7 mouse cellular contexts compared by ENCODE assay signal in genomic region chr17:24719494-24720222, GRCm38 (mm10). TPM values are rescaled to one million over a fixed set of nuclear protein-coding genes. Genes with fewer than 3 reads are reported as not detected.
A peak's percentile ranks its signal among the peaks of the same experiment; 100 is the strongest.
DNase-seq lines count a peak whose midpoint lies in the region; ATAC-seq lines count a peak whose summit lies in the region.

No protein-coding gene starts in this region.

- no peaks in the 10 kb centered on the region for H3K9me3 ChIP-seq in intestine, embryonic 15.5 days
- H3K9me3 ChIP-seq in midbrain, embryonic 10.5 days (replicated peaks): no peaks in the 10 kb centered on the region

- H3K27me3 ChIP-seq in intestine, embryonic 15.5 days (replicated peaks): no peaks in the 10 kb centered on the region
- H3K27me3 ChIP-seq in midbrain, embryonic 10.5 days (ENCODE audit: low read depth, poor library complexity, severe bottlenecking): no peaks in the 10 kb centered on the region

- peak overlapping the region; percentile 71 for H3K4me2 ChIP-seq in intestine, embryonic 15.5 days (replicated peaks)

- peak overlapping the region; percentile 72 for H3K4me3 ChIP-seq in intestine, embryonic 15.5 days (replicated peaks)
- peak overlapping the region; percentile 77 for H3K4me3 ChIP-seq in midbrain, embryonic 10.5 days

- H3K27ac ChIP-seq in intestine, embryonic 15.5 days: peak overlapping the region; percentile 83
- peak overlapping the region; percentile 94 for H3K27ac ChIP-seq in midbrain, embryonic 10.5 days (replicated peaks)

- ATAC-seq in intestine, embryonic 15.5 days: peak; percentile 97

- H3K9ac ChIP-seq in intestine, embryonic 15.5 days: peak overlapping the region; percentile 92

- peaks cover 23% of the 10 kb centered on the region for H3K4me1 ChIP-seq in intestine, embryonic 15.5 days (replicated peaks)
- peaks cover 55% of the 10 kb centered on the region for H3K4me1 ChIP-seq in midbrain, embryonic 10.5 days

- intact Hi-C loops in left cerebral cortex, postnatal 25 days (cut with DNase I): no loop called here

- peak; percentile 95 to 96 for DNase-seq in adrenal gland, adult 18-20 months (ENCODE audit: low spot score in 2 of 2)
- DNase-seq in embryo, embryonic 11 days: peak; percentile 100
- peak; percentile 98 for DNase-seq in gastrocnemius, postnatal 25 days
- peak; percentile 99 for DNase-seq in left cerebral cortex, postnatal 25 days (ENCODE audit: low spot score in 2 of 2)
- DNase-seq in midbrain, embryonic 10.5 days (ENCODE audit: low spot score): peak; percentile 99
- peak; percentile 97 for DNase-seq in right cerebral cortex, postnatal 4 days

- H3K36me3 ChIP-seq in intestine, embryonic 15.5 days: peaks cover 26% of the 10 kb centered on the region
- H3K36me3 ChIP-seq in midbrain, embryonic 10.5 days: peaks cover 52% of the 10 kb centered on the region

- WGBS in intestine, embryonic 15.5 days: under 1% methylated on average over 61 of the region's 61 CpGs
- under 1% methylated on average over 61 of the region's 61 CpGs for WGBS in midbrain, embryonic 10.5 days

RNA-seq across cellular contexts. Expression of gene Rps2, which starts 1.7 kb away (rescaled TPM):
- total RNA-seq in adrenal gland, adult 18-20 months (2021): 100 to 1,000 TPM; 653 to 681 TPM
- 100 to 1,000 TPM; 564 to 585 TPM for total RNA-seq in gastrocnemius, postnatal 25 days (2021)
- 1,514 and 1,667 TPM in 2 replicates for polyA plus RNA-seq in intestine, embryonic 15.5 days (2015; fragmentation: Nextera tagmentation; extraction: Ambion mirVana)
- 100 to 1,000 TPM; 300 to 313 TPM for total RNA-seq in left cerebral cortex, postnatal 25 days (2021)
- polyA plus RNA-seq in midbrain, embryonic 10.5 days (2016; fragmentation: Nextera tagmentation; extraction: Ambion mirVana): 1,457 and 1,841 TPM in 2 replicates

RNA-seq across cellular contexts. Expression of gene Rnf151, which starts 1.8 kb away (rescaled TPM):
- total RNA-seq in adrenal gland, adult 18-20 months (2021): not detected
- not detected for total RNA-seq in gastrocnemius, postnatal 25 days (2021)
- polyA plus RNA-seq in intestine, embryonic 15.5 days (2015; fragmentation: Nextera tagmentation; extraction: Ambion mirVana): 0.11 and 0.19 TPM in 2 replicates
- not detected for total RNA-seq in left cerebral cortex, postnatal 25 days (2021)
- polyA plus RNA-seq in midbrain, embryonic 10.5 days (2016; fragmentation: Nextera tagmentation; extraction: Ambion mirVana): 0.26 and 0.51 TPM in 2 replicates

RNA-seq across cellular contexts. Expression of gene Ndufb10, which starts 4.6 kb away (rescaled TPM):
- total RNA-seq in adrenal gland, adult 18-20 months (2021): 100 to 1,000 TPM; 239 to 321 TPM
- total RNA-seq in gastrocnemius, postnatal 25 days (2021): 100 to 1,000 TPM; 493 to 532 TPM
- 303 and 319 TPM in 2 replicates for polyA plus RNA-seq in intestine, embryonic 15.5 days (2015; fragmentation: Nextera tagmentation; extraction: Ambion mirVana)
- total RNA-seq in left cerebral cortex, postnatal 25 days (2021): 100 to 1,000 TPM; 196 to 198 TPM
- 206 and 214 TPM in 2 replicates for polyA plus RNA-seq in midbrain, embryonic 10.5 days (2016; fragmentation: Nextera tagmentation; extraction: Ambion mirVana)

RNA-seq across cellular contexts. Expression of gene Rpl3l, which starts 8.0 kb away (rescaled TPM):
- 1 to 10 TPM in 1 of 2 experiments, not detected in 1; 1.2 TPM for total RNA-seq in adrenal gland, adult 18-20 months (2021)
- 100 to 1,000 TPM; 723 to 775 TPM for total RNA-seq in gastrocnemius, postnatal 25 days (2021)
- polyA plus RNA-seq in intestine, embryonic 15.5 days (2015; fragmentation: Nextera tagmentation; extraction: Ambion mirVana): not detected in 2 replicates
- under 1 TPM in 1 of 2 experiments, not detected in 1; 0.34 TPM for total RNA-seq in left cerebral cortex, postnatal 25 days (2021)
- polyA plus RNA-seq in midbrain, embryonic 10.5 days (2016; fragmentation: Nextera tagmentation; extraction: Ambion mirVana): not detected in 2 replicates

RNA-seq across cellular contexts. Expression of gene Tbl3, which starts 12.2 kb away (rescaled TPM):
- 10 to 100 TPM; 30.2 to 32.4 TPM for total RNA-seq in adrenal gland, adult 18-20 months (2021)
- 10 to 100 TPM; 14.7 to 15.6 TPM for total RNA-seq in gastrocnemius, postnatal 25 days (2021)
- 67.3 and 67.5 TPM in 2 replicates for polyA plus RNA-seq in intestine, embryonic 15.5 days (2015; fragmentation: Nextera tagmentation; extraction: Ambion mirVana)
- 10 to 100 TPM; 26.1 to 27.4 TPM for total RNA-seq in left cerebral cortex, postnatal 25 days (2021)
- polyA plus RNA-seq in midbrain, embryonic 10.5 days (2016; fragmentation: Nextera tagmentation; extraction: Ambion mirVana): 141 and 144 TPM in 2 replicates

Comparison
In these comparisons a context has a peak if more than half of its experiments do, and no peak if none do; other contexts are left out.
1. Peak in every context shown above with its lines: DNase-seq, ATAC-seq, H3K4me3 ChIP-seq and H3K27ac ChIP-seq.